Mouse (Mus musculus) right cerebral cortex, postnatal 4 days (tissue): Measurements from ENCODE around the gene Sfxn4.
"Not testable (repeated sequence)": the region's sequence is repeated elsewhere in the genome, so short reads cannot be mapped to it uniquely, and the experiment has no call there.

Experiments used
- DNase-seq: peaks from one replicate; pipeline ENCODE4 v3.0.0-alpha.2; 2022

Sfxn4 gene

DNA sequence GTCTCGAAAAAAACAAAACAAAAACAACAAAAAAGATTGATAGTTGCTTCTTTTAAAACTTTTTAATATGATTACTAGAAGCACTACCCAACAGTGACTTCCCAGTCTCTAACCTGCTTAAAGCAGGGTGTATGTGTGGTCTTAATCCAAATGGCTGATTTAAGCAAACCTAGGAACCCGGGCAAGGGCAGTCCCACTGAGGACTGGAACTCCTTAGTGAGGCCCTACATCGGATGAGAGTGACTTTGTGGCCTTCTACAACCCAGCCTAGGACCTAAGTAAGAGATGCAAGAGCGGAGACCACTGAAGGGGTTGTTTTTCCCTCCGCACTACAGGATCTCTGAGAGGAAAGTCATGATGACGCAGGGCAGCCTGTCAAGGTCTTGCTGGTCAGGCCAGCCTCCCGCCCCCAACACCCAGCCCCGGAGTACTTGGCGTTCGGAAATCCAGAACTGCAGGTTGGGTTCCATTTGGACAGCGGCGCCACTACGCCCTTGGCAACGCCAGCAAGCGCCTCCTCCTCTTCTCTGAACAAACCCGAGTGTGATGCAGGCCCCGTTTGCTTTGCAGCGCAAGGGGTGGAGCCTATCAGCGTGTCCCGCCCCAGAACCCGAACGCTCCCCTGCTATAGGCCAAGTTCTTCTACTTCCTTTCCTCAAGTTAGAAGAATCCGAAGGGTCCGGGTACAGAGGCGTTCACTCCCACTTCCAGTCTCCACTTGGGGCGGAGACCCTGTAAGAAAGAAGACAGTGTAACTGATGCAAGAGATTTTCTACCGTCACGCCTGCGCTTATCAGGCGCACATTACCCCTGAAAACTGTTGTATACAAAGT is at the start of gene Sfxn4:
TSS of gene Sfxn4 (minus strand) at position 612 of the 833 bp plus-strand sequence.
- peak; percentile 78 for DNase-seq

DNA sequence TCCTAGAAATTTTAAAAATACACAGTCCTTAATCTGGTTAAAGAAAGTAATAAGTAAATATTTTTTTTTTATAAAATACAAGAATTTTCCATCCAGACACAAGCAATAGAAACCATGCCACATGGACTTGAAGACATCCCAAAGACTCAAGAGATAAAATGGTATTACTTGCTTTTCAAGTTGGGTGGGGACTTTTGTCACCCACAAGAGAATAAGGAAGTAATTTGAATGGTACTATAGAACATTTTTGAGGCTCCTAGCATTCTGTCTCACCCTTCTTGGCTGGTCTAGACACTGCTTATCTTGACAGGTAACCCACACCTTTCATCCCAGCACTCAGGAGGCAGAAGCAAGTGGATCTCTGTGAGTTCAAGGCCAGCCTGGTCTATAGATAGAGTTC is 49.0 kb upstream of the Sfxn4 start:
- DNase-seq, result no peak

DNA sequence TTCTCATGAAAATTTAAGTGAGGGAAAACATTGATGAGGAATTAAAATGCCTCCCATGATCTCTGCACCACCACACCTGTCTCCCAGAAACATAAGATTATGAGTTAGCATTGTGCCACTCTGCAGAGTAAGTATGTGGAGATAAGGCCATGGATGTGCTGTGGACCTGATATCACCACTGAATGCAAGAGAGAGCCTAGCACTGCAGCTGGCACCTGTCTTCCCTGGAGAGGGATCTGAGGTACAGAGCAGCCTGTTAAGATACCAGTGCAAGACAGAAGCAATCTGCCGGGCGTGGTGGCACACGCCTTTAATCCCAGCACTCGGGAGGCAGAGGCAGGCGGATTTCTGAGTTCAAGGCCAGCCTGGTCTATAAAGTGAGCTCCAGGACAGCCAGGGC is 44.2 kb upstream of the Sfxn4 start:
- no peak for DNase-seq

GRCm38 (mm10) chr19:60903971-60904370 is 42.7 kb upstream of the Sfxn4 start:
- no peak for DNase-seq

DNA sequence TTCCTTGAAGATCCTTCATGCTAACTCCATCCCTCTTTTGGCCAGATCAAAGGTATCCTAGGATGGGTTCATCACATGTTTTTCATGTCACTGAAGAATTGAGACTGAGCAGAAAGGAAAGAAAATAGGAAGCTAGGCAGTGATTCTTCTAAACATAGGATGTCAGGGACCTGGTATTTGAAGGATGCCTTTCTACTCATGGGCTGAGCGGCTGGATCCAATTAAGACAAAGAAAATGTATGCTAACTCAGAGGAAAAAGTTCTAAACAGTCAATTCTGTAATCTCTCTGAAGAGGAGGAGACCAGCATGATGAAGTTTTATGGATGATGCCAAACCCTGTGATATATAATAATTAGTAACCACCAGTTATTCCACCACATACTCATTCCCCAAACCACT is 41.9 kb upstream of the Sfxn4 start:
- DNase-seq, result no peak

DNA sequence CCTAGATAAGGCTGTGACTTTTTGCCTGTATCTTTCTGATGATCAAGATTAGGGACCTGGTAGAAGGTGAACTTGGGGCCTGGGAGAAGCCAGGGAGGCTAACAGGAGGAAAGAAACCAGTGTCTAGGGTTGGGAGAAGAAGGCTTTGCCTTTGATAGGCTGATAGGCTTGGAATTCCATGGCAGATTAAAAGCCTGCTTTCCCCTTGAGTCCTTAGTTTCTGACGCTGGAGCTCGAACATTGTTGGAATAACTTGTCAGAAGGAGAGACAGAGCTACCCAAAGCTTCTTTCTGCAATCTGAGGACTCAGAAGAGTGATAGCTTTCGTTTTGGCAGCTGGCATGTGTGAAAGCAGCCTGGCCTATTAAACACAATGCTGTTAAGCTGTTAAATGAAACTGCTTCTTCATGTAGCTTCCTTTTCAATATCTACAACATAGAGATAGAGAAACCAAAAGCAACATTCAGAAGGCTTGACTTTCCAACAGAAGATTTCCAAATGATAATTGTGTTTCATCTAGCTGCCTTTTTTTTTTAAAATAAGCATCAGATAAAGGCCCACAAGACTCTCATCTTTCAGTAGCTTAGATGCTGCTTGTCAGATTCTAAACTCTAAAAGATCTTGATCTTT is 34.1 kb upstream of the Sfxn4 start:
- DNase-seq, result no peak

DNA sequence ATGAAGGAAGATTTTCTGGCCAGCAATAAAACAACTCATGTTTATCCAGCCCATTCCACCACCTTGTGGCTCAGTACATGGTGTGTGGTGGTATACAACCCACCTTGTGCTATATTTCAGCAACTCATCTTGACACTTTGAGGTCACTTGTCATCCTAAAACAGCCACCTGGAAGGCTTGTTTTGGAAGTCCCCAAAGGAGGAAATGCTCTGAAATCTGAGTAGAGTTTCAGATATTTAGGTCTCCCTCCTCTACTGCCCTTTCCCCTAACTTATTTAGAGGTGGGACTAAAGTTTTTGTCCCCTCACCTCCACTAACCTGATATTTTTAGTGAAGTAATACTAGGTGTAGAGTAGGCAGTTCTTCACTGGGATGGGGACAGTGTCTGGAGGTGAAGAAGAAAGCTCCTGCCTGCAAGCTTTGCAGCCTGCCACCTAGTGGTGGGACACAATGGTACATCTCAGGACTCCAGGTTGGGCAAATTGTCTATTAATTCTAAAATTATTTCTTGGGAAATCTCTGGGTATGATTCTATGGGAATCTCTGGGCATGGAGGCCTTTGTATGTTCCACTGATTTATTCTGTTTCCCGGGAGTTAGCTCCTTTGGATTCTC is 30.8 kb upstream of the Sfxn4 start:
- peak; percentile 53 for DNase-seq

DNA sequence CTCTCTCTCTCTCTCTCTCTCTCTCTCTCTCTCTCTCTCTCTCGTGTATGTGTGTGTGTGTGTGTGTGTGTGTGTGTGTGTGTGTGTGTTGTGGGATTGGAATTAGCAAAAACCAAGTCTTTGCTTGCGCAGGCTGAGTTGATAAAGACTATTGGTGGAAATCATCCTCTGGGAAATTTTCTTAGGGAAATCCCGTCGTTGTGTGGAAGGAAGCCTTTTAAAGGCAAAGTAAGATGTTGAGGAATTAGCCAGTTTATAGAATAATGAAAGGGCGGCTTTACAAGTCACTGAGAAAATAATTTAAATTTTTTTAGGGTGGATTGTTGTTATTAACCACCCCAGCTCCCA is 29.8 kb upstream of the Sfxn4 start:
- DNase-seq, result no peak

DNA sequence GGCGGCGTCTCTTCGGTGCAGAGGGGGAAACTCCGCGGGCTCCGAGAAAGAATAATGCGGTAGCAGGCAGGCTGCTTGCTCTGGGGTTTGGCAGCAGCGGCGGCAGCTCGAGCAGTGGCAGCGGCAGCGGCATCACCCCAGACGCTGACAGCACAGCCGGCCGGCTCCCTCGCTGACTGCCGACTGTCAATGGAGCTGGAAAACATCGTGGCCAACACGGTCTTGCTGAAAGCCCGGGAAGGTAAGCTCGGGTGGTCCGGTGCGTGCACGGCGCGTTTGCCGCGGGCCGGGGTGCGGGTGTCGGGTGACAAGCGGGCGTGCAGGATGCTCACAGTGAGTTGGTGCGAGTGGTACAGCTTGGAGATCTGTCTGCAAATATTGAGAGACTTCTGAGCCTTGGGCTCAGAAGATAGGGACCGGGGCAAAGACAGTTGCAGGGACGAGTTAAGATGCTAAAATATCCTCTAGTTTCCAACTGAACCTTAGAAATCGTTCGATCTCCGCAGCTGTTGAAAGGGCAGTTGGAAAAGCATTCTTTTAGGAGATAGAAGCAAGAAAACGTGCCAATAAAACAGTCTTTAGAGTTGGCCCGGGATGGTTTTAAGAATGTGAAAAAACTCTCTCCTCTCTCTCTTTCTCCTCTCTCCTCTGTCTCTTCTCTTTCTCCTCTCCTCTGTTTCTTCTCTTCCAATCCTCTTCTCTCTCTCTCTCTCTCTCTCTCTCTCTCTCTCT is 29.3 kb upstream of the Sfxn4 start:
- no peak for DNase-seq

DNA sequence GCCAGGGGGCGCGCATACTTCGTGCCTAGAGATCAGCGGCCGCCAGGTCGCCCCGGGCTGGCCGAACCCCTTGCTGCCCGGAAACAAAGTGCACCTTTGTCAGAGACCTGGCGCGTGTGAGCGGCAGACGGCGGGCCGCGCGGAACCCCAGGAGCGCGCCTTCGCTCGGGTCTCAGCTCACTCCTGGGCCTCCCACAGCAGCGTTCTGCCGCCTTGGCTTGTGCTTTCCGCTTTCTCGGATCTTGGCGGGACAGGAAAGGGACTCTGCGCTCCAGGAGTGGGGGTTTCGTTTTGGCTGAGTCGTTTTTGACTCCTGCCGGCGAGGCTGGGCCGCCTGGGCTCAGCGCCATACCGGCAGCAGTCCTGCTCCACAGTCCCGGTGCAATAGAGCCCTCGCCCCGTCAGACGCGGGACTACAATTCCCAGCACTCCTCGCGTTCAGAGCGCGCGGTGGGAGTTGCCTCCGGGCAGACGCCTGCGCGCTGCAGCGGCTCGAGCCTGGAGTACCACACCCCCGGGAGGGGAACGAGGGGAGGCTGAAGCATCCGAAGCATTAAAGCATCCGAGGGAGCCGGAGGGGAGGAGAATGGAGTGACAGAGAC is 28.5 kb upstream of the Sfxn4 start, which contains the start of gene Grk5:
TSS of gene Grk5 (plus strand) at position 36 of the 602 bp plus-strand sequence.
- DNase-seq, result peak; percentile 97

GRCm38 (mm10) chr19:60889101-60889713 is 27.9 kb upstream of the Sfxn4 start:
- DNase-seq, result peak; percentile 24

GRCm38 (mm10) chr19:60887637-60888036 is 26.4 kb upstream of the Sfxn4 start:
- no peak for DNase-seq

DNA sequence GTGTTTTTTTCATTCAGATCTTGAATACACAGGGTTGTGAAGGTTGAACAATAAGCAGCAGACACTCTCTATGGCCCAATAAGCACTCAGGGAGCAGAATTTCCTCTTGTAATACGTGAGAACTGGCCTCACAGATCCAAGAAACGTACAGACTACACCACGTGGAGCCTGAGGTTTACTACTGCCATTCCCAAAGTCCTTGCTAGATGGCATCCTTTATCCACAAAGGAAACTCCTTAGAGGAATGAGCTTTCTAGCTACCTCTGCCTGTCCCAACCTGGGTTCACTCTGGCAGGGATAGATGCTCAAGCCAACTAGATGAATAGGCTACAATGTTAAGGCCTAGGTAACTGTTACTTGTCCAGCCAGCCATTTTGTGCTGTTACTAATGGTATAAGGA is 21.9 kb upstream of the Sfxn4 start:
- no peak for DNase-seq

GRCm38 (mm10) chr19:60874064-60874694 is 12.9 kb upstream of the Sfxn4 start, which contains the start of gene Prdx3:
TSS of gene Prdx3 (minus strand) at chr19:60874556.
- peak; percentile 83 for DNase-seq

DNA sequence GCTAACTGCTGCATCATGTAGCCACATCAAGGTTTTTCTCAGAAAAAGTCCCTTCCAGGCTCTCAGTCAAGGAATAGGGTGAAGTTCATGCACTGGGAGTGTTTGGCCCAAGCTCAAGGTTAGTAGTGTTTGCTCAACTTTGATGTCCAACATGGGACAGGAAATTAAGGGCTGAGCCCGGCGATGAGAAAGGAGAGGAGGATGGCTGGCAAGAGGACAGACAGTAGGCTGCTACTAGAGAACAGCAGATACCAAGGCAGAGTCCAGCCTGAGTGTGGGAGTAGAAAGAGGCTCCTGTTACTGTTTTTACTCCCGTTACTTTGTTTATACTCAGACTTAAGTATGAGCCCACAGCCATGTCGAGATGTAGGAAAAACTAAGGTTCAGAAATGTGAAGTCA is 12.2 kb upstream of the Sfxn4 start:
- DNase-seq, result no peak

DNA sequence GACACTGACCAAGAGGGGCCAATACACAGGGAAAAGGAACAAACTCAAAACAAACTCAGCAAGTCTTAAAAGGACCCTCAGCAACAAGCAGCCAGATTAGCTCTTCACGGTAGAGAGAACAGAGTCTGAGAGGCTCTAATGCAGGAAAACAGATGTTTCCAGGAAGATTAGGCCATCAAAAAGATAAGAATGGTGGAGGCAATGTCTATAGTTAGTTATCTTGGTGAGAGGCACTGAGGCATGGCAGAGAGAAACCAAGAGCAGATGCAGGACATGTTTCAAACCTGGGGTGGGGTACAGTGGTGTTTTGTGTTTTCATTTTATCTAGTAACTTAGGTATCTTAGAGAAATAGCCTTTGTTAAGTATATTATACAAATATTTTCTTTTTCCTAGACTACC is 11.0 kb upstream of the Sfxn4 start:
- no peak for DNase-seq

DNA sequence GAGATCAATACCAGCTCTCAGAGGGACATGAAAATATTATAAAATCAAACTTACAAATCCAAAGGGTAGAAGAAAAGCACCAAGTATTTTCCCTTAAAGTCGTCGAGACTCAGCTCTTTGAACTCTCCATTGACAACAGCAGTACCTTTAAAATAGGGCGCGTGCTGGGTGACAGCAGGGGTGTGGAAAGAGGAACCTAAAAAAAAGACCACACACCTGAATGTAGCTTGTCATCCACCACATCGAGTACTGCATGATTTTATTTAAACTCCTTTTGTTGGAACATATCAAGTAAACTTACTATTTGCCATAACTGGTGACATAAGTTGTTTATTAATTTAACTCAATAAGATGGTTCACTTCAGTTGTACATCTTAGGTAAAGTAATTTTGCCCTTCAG is 10.1 kb upstream of the Sfxn4 start:
- DNase-seq, result no peak

GRCm38 (mm10) chr19:60870489-60870888 is 9.2 kb upstream of the Sfxn4 start:
- no peak for DNase-seq

- not testable (repeated sequence) for DNase-seq
Measured at GRCm38 (mm10) chr19:60866169-60866568, 4.9 kb upstream of the Sfxn4 start.

GRCm38 (mm10) chr19:60845731-60846130 is 15.5 kb downstream of the Sfxn4 start:
- no peak for DNase-seq

GRCm38 (mm10) chr19:60843324-60843723 is 18.0 kb downstream of the Sfxn4 start:
- DNase-seq, result no peak

- peak; percentile 76 for DNase-seq
Measured at GRCm38 (mm10) chr19:60837747-60838146, 23.5 kb downstream of the Sfxn4 start.
